Mouse (Mus musculus) heart, embryonic 13.5 days (tissue): Measurements from ENCODE around the gene Fto. TPM values are rescaled to one million over a fixed set of nuclear protein-coding genes. Genes with fewer than 3 reads are reported as not detected.

ENCODE experiments used
- ATAC-seq: fragments of 200-750 bp; cut with Nextera tagmentation; 2 replicates; pipeline ENCODE4 v1.8.0; 2017; ENCODE audit warnings: moderate TSS enrichment; ENCODE audit not compliant: insufficient number of reproducible peaks, low FRiP score, low TSS enrichment; ENCODE audit errors: extremely low read depth
- H3K27ac ChIP-seq: fragments of 300-500 bp; sonication (generic); replicated peaks from 2 replicates; pipeline ENCODE4 v1.5.1; 2015; ENCODE audit warnings: moderate library complexity, mild to moderate bottlenecking, inconsistent platforms
- H3K27me3 ChIP-seq: fragments of 300-500 bp; sonication (generic); replicated peaks from 2 replicates; pipeline ENCODE4 v1.6.1; 2015; ENCODE audit warnings: mild to moderate bottlenecking, inconsistent platforms
- H3K36me3 ChIP-seq: fragments of 300-500 bp; sonication (generic); 2 replicates; pipeline ENCODE4 v1.6.1; 2015; ENCODE audit warnings: mild to moderate bottlenecking, inconsistent platforms
- H3K4me1 ChIP-seq: fragments of 300-500 bp; sonication (generic); 2 replicates; pipeline ENCODE4 v1.6.1; 2015; ENCODE audit warnings: inconsistent platforms
- H3K4me2 ChIP-seq: fragments of 300-500 bp; sonication (generic); 2 replicates; pipeline ENCODE4 v1.6.1; 2015; ENCODE audit warnings: inconsistent platforms, mild to moderate bottlenecking, moderate library complexity
- H3K4me3 ChIP-seq: fragments of 300-500 bp; sonication (generic); 2 replicates; pipeline ENCODE4 v1.5.1; 2015; ENCODE audit warnings: moderate library complexity, mild to moderate bottlenecking, inconsistent platforms
- H3K9ac ChIP-seq: fragments of 300-500 bp; sonication (generic); 2 replicates; pipeline ENCODE4 v1.6.1; 2015; ENCODE audit warnings: inconsistent platforms, mild to moderate bottlenecking, moderate library complexity
- H3K9me3 ChIP-seq: fragments of 300-500 bp; sonication (generic); 2 replicates; pipeline ENCODE4 v1.6.1; 2016; ENCODE audit warnings: inconsistent platforms
- WGBS: fragments of 180-500 bp; shearing (Covaris S2); methylation state at CpG from one replicate; pipeline ENCODE4 v1.1.7; 2015; ENCODE audit warnings: mixed read lengths; 5-methylcytosine and 5-hydroxymethylcytosine counted together
- polyA plus RNA-seq: library from polyadenylated mRNA; unstranded; fragments of >200 nt; fragmentation: Nextera tagmentation; extraction: Ambion mirVana; gene quantifications from 2 replicates; pipeline ENCODE4 v1.2.1, GENCODE M21; 2015

The Fto gene
- polyA plus RNA-seq, 1 experiment from 2014 or later = 64.3 TPM

- H3K36me3 ChIP-seq = peaks cover 5% of the 10 kb centered on the region; the same call in 1 of the 2 replicates
- no peak overlapping the region for H3K4me2 ChIP-seq
- no peak overlapping the region for H3K27ac ChIP-seq
- no peak for ATAC-seq
- no peaks in the 10 kb centered on the region for H3K9me3 ChIP-seq
- no peak overlapping the region for H3K4me3 ChIP-seq
- WGBS = 89% methylated on average over 5 of the region's 5 CpGs
- H3K27me3 ChIP-seq = no peaks in the 10 kb centered on the region
- peaks cover 12% of the 10 kb centered on the region; the same call in 1 of the 2 replicates for H3K4me1 ChIP-seq
- H3K9ac ChIP-seq = no peak overlapping the region
Observed at GRCm38 (mm10) chr8:91398053-91398452, 84.7 kb downstream of the Fto start.

GRCm38 (mm10) chr8:91402980-91403975 lies 90.0 kb downstream of the Fto start:
- H3K4me3 ChIP-seq = no peak overlapping the region
- ATAC-seq = no peak
- H3K4me2 ChIP-seq = no peak overlapping the region
- H3K9ac ChIP-seq = no peak overlapping the region
- WGBS = 64% methylated on average over 9 of the region's 9 CpGs
- H3K27me3 ChIP-seq = no peaks in the 10 kb centered on the region
- H3K36me3 ChIP-seq = 0 out of 2 replicates have a peak, but pooled peaks cover 17% of the 10 kb centered on the region
- no peaks in the 10 kb centered on the region for H3K9me3 ChIP-seq
- H3K4me1 ChIP-seq = peaks cover 11% of the 10 kb centered on the region
- no peak overlapping the region for H3K27ac ChIP-seq

GRCm38 (mm10) chr8:91404311-91404710 lies 91.0 kb downstream of the Fto start:
- ATAC-seq = no peak

GRCm38 (mm10) chr8:91405099-91405498 lies 91.8 kb downstream of the Fto start:
- H3K4me3 ChIP-seq = no peak overlapping the region
- ATAC-seq = no peak
- H3K9ac ChIP-seq = no peak overlapping the region

More at GRCm38 (mm10) chr8:91404311-91404710, 91.0 kb downstream of the Fto start:
- Histone ChIP-seq H3K9ac (no peak overlapping the region), H3K27ac (no peak overlapping the region), H3K4me3 (no peak overlapping the region), H3K4me2 (no peak overlapping the region), H3K27me3 (no peaks in the 10 kb centered on the region), H3K4me1 (peaks cover 11% of the 10 kb centered on the region), H3K36me3 (peaks cover 21% of the 10 kb centered on the region), H3K9me3 (no peaks in the 10 kb centered on the region)
- 85% methylated on average over 7 of the region's 7 CpGs for WGBS

GRCm38 (mm10) chr8:91406624-91407290 lies 93.4 kb downstream of the Fto start:
- no peak overlapping the region for H3K4me3 ChIP-seq
- no peak for ATAC-seq
- no peaks in the 10 kb centered on the region for H3K27me3 ChIP-seq
- H3K4me1 ChIP-seq = peaks cover 11% of the 10 kb centered on the region
- no peaks in the 10 kb centered on the region for H3K9me3 ChIP-seq
- 77% methylated on average over 14 of the region's 14 CpGs for WGBS
- H3K36me3 ChIP-seq = peaks cover 35% of the 10 kb centered on the region
- H3K9ac ChIP-seq = no peak overlapping the region
- no peak overlapping the region for H3K27ac ChIP-seq
- H3K4me2 ChIP-seq = no peak overlapping the region

More at GRCm38 (mm10) chr8:91405099-91405498, 91.8 kb downstream of the Fto start:
- WGBS = 94% methylated on average over 7 of the region's 7 CpGs
- Histone ChIP-seq H3K4me1 (peaks cover 11% of the 10 kb centered on the region), H3K9me3 (no peaks in the 10 kb centered on the region), H3K4me2 (no peak overlapping the region), H3K36me3 (peaks cover 29% of the 10 kb centered on the region), H3K27ac (no peak overlapping the region), H3K27me3 (no peaks in the 10 kb centered on the region)

- Histone ChIP-seq H3K4me2 (no peak overlapping the region), H3K27ac (no peak overlapping the region), H3K36me3 (peaks cover 30% of the 10 kb centered on the region), H3K4me1 (peaks cover 16% of the 10 kb centered on the region), H3K27me3 (no peaks in the 10 kb centered on the region), H3K4me3 (no peak overlapping the region), H3K9me3 (no peaks in the 10 kb centered on the region), H3K9ac (no peak overlapping the region)
- WGBS = 91% methylated on average over 4 of the region's 4 CpGs
- ATAC-seq = no peak
Observed at GRCm38 (mm10) chr8:91407880-91408279, 94.6 kb downstream of the Fto start.

- Histone ChIP-seq H3K4me1 (0 out of 2 replicates have a peak, but pooled peaks cover 6% of the 10 kb centered on the region), H3K4me2 (no peak overlapping the region), H3K9ac (no peak overlapping the region), H3K27me3 (no peaks in the 10 kb centered on the region), H3K4me3 (no peak overlapping the region), H3K36me3 (peaks cover 24% of the 10 kb centered on the region), H3K9me3 (no peaks in the 10 kb centered on the region), H3K27ac (no peak overlapping the region)
- no peak for ATAC-seq
- 83% methylated on average over 12 of the region's 12 CpGs for WGBS
Observed at GRCm38 (mm10) chr8:91410007-91410406, 96.7 kb downstream of the Fto start.

GRCm38 (mm10) chr8:91424491-91425074 lies 111.3 kb downstream of the Fto start:
- Histone ChIP-seq H3K27ac (peak overlapping the region; percentile 77), H3K4me1 (peaks cover 18% of the 10 kb centered on the region), H3K9me3 (no peaks in the 10 kb centered on the region), H3K4me3 (no peak overlapping the region), H3K27me3 (no peaks in the 10 kb centered on the region), H3K9ac (no peak overlapping the region), H3K4me2 (peak overlapping the region; percentile 24), H3K36me3 (peaks cover 11% of the 10 kb centered on the region; the same call in 1 of the 2 replicates)
- WGBS = 35% methylated on average over 5 of the region's 5 CpGs
- ATAC-seq = no peak

GRCm38 (mm10) chr8:91425251-91425866 lies 112.0 kb downstream of the Fto start:
- Histone ChIP-seq H3K4me2 (no peak overlapping the region), H3K36me3 (peaks cover 11% of the 10 kb centered on the region; the same call in 1 of the 2 replicates), H3K9ac (no peak overlapping the region), H3K27ac (no peak overlapping the region), H3K9me3 (no peaks in the 10 kb centered on the region), H3K4me3 (no peak overlapping the region), H3K27me3 (no peaks in the 10 kb centered on the region), H3K4me1 (peaks cover 18% of the 10 kb centered on the region)
- no peak for ATAC-seq
- WGBS = 81% methylated on average over 10 of the region's 10 CpGs

GRCm38 (mm10) chr8:91426496-91426895 lies 113.2 kb downstream of the Fto start:
- WGBS = 81% methylated on average over 1 of the region's 1 CpGs
- Histone ChIP-seq H3K4me1 (peaks cover 18% of the 10 kb centered on the region), H3K9ac (no peak overlapping the region), H3K27me3 (no peaks in the 10 kb centered on the region), H3K9me3 (0 out of 2 replicates have a peak, but pooled peaks cover 3% of the 10 kb centered on the region), H3K27ac (no peak overlapping the region), H3K36me3 (peaks cover 15% of the 10 kb centered on the region; the same call in 1 of the 2 replicates), H3K4me3 (no peak overlapping the region), H3K4me2 (no peak overlapping the region)
- ATAC-seq = no peak
